Mouse (Mus musculus): ENCODE measurements around the gene Amotl2. TPM values are rescaled to one million over a fixed set of nuclear protein-coding genes. Genes with fewer than 3 reads are reported as not detected.
"Not testable (repeated sequence)": the region's sequence is repeated elsewhere in the genome, so short reads cannot be mapped to it uniquely, and the experiment has no call there.

The Amotl2 gene
- polyA plus RNA-seq, 1 experiment from 2014 or later = 110 TPM

DNA sequence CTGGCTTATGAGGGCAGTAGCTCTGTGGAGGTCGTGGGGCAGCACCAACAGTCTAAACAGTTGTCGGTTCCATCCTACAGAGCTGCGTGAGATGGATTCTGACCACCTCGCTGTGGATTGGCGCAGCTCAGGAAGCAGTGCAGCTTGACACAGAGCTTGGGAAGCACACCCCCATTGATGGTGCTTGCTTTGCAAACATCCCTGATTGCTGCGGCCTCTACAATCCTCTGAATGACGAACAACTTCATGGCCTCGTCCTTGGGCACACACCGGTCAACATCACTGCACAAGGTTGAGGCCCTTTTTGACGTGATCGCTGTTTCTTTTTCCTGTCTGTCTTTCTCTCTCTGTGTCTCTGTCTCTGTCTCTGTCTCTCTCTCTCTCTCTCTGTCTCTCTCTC, 32.7 kb downstream of the Amotl2 start:
- no peak overlapping the region for H3K4me3 ChIP-seq
- H3K4me2 ChIP-seq (replicated peaks) = no peak overlapping the region
- H3K36me3 ChIP-seq = no peaks in the 10 kb centered on the region
- ATAC-seq (ENCODE audit: low FRiP score) = no peak
- no peaks in the 10 kb centered on the region for H3K27me3 ChIP-seq
- WGBS = 86% methylated on average over 11 of the region's 11 CpGs
- no peaks in the 10 kb centered on the region; the same call in 1 of the 2 replicates for H3K4me1 ChIP-seq
- no peak overlapping the region for H3K27ac ChIP-seq
- H3K9me3 ChIP-seq (replicated peaks) = no peaks in the 10 kb centered on the region
- H3K9ac ChIP-seq = no peak overlapping the region

DNA sequence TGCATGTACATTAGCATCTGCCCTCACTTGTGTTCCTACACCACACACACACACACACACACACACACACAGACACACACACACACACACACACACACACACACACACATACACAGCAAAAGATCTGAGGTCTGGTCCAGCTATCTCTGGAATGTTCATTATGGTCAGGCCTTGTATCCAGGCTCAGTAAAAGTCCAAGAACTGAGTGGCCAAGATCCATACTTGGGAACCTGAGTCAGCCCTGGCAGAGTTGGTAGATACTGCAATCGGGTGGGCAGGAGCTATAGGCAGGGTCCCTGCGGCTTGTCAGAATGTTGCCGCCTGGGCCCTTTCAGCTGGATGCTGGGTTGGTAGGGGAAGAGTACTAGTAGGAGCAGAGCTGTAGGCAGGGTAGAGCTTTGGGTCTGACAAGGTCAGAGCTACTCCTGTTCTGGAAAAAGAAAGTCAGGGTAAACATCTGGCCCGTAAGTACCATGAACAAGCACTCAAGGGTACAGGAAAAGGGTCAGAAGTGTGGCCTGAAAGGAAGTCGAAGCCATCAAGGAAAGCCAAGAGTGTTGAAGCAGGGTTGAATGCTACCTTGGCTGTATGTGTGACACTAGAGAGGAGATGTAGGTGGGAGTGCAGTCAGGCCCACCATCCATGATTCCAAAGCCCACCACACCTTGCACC, 35.3 kb downstream of the Amotl2 start:
- H3K27me3 ChIP-seq = no peaks in the 10 kb centered on the region
- no peak overlapping the region for H3K27ac ChIP-seq
- no peak overlapping the region for H3K4me2 ChIP-seq (replicated peaks)
- H3K4me3 ChIP-seq = no peak overlapping the region
- H3K4me1 ChIP-seq = peaks cover 3% of the 10 kb centered on the region; the same call in 1 of the 2 replicates
- H3K36me3 ChIP-seq = no peaks in the 10 kb centered on the region
- H3K9me3 ChIP-seq (replicated peaks) = no peaks in the 10 kb centered on the region
- no peak overlapping the region for H3K9ac ChIP-seq
- no peak for ATAC-seq (ENCODE audit: low FRiP score)
- 93% methylated on average over 5 of the region's 5 CpGs for WGBS

DNA sequence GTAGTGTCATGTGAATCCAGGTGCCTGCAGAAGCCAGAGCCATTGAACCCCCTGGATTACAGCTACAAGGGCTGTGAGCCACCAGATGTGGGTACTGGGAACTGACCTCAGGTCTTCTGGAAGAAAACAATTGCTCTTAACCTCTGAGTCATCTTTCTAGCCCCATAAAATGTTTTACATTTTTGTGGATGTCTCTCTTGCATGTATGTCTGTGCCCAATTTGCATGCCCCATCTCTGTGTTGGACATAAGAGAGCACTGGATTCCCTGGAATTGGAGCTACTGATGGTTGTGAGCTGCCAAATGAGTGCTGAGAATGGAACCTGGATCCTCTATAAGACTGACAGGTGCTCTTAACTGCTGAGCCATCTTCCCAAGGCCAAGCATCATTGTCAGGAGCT, 36.8 kb downstream of the Amotl2 start:
- H3K9me3 ChIP-seq (replicated peaks) = no peaks in the 10 kb centered on the region
- no peak overlapping the region for H3K9ac ChIP-seq
- no peaks in the 10 kb centered on the region for H3K27me3 ChIP-seq
- ATAC-seq (ENCODE audit: low FRiP score) = no peak
- H3K27ac ChIP-seq = no peak overlapping the region
- H3K36me3 ChIP-seq = no peaks in the 10 kb centered on the region
- H3K4me2 ChIP-seq (replicated peaks) = no peak overlapping the region
- H3K4me3 ChIP-seq = no peak overlapping the region
- H3K4me1 ChIP-seq = peaks cover 3% of the 10 kb centered on the region; the same call in 1 of the 2 replicates

DNA sequence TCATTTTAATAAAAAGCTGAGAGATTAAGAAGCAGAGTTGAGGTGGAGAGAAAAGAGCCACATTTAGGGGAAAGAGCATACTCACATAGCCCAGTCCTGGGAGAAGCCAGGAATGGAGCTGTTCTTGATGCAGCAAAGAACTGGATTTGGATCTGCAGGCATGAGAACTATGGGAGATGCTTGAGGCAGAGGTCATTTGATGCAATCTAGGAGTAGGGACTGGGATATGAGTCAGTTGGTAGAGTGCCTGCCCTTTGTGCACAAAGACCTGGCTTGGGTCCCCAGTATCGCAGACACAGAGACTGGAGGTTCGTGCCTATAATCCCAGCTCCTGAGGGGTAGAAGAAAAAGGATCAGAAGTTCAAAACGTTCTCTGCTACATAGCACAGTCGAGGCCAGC, 38.7 kb downstream of the Amotl2 start:
- Histone ChIP-seq H3K9me3 (replicated peaks) (no peaks in the 10 kb centered on the region), H3K4me2 (replicated peaks) (no peak overlapping the region), H3K36me3 (no peaks in the 10 kb centered on the region), H3K4me1 (peaks cover 6% of the 10 kb centered on the region; the same call in 1 of the 2 replicates), H3K9ac (no peak overlapping the region), H3K27me3 (no peaks in the 10 kb centered on the region), H3K27ac (no peak overlapping the region), H3K4me3 (no peak overlapping the region)
- ATAC-seq (ENCODE audit: low FRiP score) = no peak
- WGBS = 59% methylated on average over 4 of the region's 4 CpGs

DNA sequence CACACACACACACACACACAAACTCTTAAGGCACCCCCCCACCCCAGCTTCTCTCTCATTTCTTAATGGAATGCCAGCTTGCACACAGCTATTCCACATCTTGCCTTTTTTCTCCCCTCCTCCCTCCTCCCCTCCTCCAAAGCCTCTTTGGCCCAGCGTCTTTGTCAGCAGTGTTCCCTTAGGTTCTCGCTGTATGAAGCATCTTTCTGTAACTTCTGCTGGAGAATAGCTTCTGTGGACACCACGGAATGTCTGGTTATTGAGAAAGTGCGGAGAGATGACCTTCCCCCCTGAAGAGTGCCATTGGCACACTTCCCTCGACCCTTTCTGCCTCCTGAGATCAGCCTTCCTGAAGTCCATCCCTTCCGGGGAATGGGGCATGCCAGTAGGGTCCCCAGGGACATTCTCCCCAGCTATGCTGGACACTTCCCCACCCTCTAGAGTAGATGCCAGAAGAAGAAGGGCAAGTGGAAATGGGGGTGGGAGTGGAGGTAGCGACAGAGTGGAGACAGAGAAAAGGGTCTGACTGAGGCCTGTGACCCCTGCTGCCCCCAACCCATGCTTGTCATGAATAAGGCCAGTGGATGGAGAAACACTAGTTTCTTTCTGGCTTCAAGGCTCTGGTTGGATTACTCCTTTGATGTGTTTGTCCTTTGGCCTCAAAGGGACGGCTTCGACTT, 39.3 kb downstream of the Amotl2 start:
- ATAC-seq (ENCODE audit: low FRiP score) = no peak
- Histone ChIP-seq H3K4me2 (replicated peaks) (no peak overlapping the region), H3K36me3 (no peaks in the 10 kb centered on the region), H3K9ac (no peak overlapping the region), H3K27ac (no peak overlapping the region), H3K9me3 (replicated peaks) (no peaks in the 10 kb centered on the region), H3K4me1 (peaks cover 6% of the 10 kb centered on the region; the same call in 1 of the 2 replicates), H3K4me3 (no peak overlapping the region), H3K27me3 (no peaks in the 10 kb centered on the region)
- WGBS = 64% methylated on average over 9 of the region's 9 CpGs

DNA sequence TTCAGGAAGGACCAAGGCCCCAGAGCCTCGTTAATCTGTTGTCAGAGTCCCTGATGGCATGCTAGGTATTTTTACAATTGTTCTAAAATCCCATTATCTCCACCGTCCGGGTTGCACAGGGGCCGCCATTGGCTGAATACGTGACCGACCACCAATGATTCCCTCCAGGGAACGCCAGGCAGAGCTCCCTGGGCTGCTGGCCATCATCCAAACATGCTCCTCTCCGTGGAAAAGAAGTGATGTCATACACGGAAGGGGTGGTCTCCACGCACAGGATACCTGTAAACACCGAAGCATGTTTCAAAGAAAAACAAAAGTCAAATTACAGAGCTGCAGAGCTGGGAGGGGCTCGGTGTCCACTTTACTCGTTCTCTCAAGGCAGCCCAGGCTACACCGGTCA, 39.9 kb downstream of the Amotl2 start:
- Histone ChIP-seq H3K4me3 (no peak overlapping the region), H3K36me3 (no peaks in the 10 kb centered on the region), H3K9me3 (replicated peaks) (no peaks in the 10 kb centered on the region), H3K27me3 (no peaks in the 10 kb centered on the region), H3K4me2 (replicated peaks) (no peak overlapping the region), H3K27ac (no peak overlapping the region), H3K9ac (no peak overlapping the region), H3K4me1 (peaks cover 6% of the 10 kb centered on the region; the same call in 1 of the 2 replicates)
- 75% methylated on average over 14 of the region's 14 CpGs for WGBS
- ATAC-seq (ENCODE audit: low FRiP score) = no peak

DNA sequence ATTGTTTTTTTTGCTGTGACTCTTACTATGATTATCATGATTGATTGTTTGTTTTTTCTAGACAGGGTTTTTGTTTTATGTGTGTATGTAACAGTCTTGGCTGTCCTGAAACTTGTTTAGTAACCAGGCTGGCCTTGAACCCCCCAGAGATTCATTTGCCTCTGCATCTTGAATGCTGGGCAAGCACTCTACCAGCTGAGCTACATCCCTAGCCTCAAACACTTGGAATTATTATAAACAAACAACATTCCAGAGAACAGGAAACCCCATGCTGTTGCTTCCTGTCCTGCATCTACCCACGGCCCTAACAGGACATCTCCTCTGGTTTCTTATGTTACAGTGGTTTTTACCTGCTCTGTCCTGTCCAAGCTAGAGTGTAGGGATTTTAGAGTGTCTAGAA, 42.4 kb downstream of the Amotl2 start:
- Histone ChIP-seq H3K27ac (0 out of 2 replicates have a peak overlapping the region, but pooled peaks have one; percentile 30), H3K4me1 (0 out of 2 replicates have a peak, but pooled peaks cover 6% of the 10 kb centered on the region), H3K4me2 (replicated peaks) (no peak overlapping the region)

DNA sequence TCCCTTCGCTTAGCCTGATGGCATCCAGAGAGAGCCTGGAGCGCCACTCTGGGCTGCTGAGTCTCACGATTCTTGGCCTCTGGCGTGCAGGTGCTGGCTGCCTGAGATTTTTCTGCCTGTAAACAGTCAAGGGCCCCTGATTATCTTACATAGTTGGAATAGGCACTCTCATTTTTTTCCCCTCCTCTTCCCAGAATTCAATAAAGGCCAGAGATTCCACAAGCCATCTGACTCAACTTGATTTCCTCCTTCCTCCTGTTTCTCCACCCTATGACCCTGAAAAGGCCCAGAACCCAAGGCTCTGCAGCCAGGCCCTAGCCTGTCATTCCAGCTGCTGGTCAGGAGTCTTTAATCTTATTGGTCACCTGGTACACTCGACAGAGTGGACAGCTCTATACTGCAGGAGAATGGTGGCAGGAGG, 43.1 kb downstream of the Amotl2 start:
- no peak overlapping the region for H3K4me3 ChIP-seq
- no peak overlapping the region for H3K4me2 ChIP-seq (replicated peaks)
- WGBS = 64% methylated on average over 5 of the region's 5 CpGs
- H3K9me3 ChIP-seq (replicated peaks) = no peaks in the 10 kb centered on the region
- no peak overlapping the region for H3K9ac ChIP-seq
- no peaks in the 10 kb centered on the region for H3K36me3 ChIP-seq
- no peak for ATAC-seq (ENCODE audit: low FRiP score)
- H3K27me3 ChIP-seq = no peaks in the 10 kb centered on the region
- H3K4me1 ChIP-seq = 0 out of 2 replicates have a peak, but pooled peaks cover 6% of the 10 kb centered on the region
- peak overlapping the region; percentile 30; the same call in 1 of the 2 replicates for H3K27ac ChIP-seq

More for the DNA sequence above, 42.4 kb downstream of the Amotl2 start:
- no peaks in the 10 kb centered on the region for H3K36me3 ChIP-seq
- H3K9ac ChIP-seq = no peak overlapping the region
- H3K9me3 ChIP-seq (replicated peaks) = no peaks in the 10 kb centered on the region
- WGBS = 73% methylated on average over 1 of the region's 1 CpGs
- H3K4me3 ChIP-seq = no peak overlapping the region
- no peaks in the 10 kb centered on the region for H3K27me3 ChIP-seq
- no peak for ATAC-seq (ENCODE audit: low FRiP score)

DNA sequence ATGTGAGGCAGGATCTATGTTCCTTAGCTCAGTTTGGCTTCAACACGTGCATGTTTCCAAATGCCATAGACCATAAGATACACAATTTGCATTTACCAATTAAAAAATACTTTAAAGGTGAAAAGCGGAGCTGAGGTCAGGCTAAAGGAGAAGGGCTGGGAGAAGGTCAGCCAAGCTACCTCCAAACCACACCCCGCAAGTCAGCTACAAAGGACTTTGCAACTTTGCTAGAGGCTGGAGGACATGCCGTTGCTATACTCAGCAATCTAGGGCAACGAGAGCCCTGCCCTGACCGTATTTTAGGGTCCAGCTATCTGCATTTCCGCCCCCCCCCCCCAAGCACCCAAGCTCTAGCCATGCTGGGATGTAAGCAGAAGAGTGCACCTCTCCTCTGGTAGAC, 45.1 kb downstream of the Amotl2 start:
- Histone ChIP-seq H3K36me3 (no peaks in the 10 kb centered on the region), H3K9me3 (replicated peaks) (no peaks in the 10 kb centered on the region), H3K4me1 (0 out of 2 replicates have a peak, but pooled peaks cover 4% of the 10 kb centered on the region), H3K4me3 (no peak overlapping the region), H3K27me3 (no peaks in the 10 kb centered on the region), H3K9ac (no peak overlapping the region), H3K27ac (no peak overlapping the region), H3K4me2 (replicated peaks) (no peak overlapping the region)
- WGBS = 87% methylated on average over 7 of the region's 7 CpGs
- no peak for ATAC-seq (ENCODE audit: low FRiP score)

DNA sequence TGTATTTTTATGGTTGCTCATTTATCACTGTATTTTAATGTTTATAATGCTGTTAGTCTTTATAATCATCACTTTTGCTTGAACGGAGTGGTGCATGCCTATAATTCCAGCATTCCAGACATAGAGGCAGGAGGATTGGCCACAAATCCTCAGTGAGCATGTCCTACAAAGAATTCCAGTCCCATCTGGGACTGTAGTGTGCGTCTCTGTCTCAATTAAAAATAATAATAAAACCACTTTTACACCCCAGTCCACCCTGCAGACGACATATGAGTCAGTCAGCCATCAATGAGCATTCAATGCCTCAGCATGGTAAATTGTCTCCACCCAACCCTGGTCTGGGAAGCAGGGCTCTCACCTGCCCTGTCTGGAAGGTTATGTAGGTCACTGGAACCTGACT, 46.4 kb downstream of the Amotl2 start:
- peaks cover 8% of the 10 kb centered on the region; the same call in 1 of the 2 replicates for H3K4me1 ChIP-seq
- H3K4me2 ChIP-seq (replicated peaks) = no peak overlapping the region
- H3K9me3 ChIP-seq (replicated peaks) = no peaks in the 10 kb centered on the region
- H3K27ac ChIP-seq = no peak overlapping the region
- ATAC-seq (ENCODE audit: low FRiP score) = no peak
- no peak overlapping the region for H3K4me3 ChIP-seq
- WGBS = 75% methylated on average over 3 of the region's 3 CpGs
- no peaks in the 10 kb centered on the region for H3K27me3 ChIP-seq
- no peak overlapping the region for H3K9ac ChIP-seq
- no peaks in the 10 kb centered on the region for H3K36me3 ChIP-seq

DNA sequence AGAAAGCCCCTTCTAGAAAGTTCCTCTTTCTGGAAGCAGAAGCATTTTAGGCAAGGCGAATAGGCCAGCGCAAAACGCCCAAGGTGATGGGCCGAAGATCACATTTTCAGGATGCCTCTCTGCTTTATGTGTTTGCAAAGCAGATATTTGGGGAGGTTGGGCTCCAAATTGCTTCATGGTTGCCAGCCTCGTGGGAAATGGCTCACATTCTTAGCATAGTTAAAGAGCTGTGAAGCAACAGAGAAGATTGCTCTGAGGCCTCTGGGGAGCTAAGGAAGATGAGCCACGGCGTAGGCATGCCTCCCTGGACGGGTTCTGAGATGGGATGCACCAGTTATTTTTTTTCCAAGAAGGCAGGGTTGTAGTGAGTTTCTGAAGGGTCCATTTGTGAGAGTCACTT, 47.0 kb downstream of the Amotl2 start:
- WGBS = 66% methylated on average over 8 of the region's 8 CpGs
- Histone ChIP-seq H3K4me2 (replicated peaks) (no peak overlapping the region), H3K4me1 (peaks cover 8% of the 10 kb centered on the region; the same call in 1 of the 2 replicates)

DNA sequence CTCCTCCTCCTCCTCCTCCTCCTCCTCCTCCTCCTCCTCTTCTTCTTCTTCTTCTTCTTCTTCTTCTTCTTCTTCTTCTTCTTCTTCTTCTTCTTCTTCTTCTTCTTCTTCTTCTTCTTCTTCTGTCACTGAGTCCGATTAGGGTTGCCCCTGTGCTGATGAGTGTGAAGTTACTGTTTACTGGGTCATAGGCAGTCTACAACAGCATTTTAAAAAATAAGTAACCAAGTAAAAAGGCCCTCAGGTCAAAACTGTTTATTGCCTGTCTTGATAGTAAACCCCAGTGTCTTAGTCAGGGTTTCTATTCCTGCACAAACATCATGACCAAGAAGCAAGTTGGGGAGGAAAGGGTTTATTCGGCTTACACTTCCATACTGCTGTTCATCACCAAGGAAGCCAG, 48.1 kb downstream of the Amotl2 start:
- H3K27ac ChIP-seq; H3K36me3 ChIP-seq; H3K4me2 ChIP-seq (replicated peaks); H3K4me3 ChIP-seq; H3K9ac ChIP-seq; ATAC-seq (ENCODE audit: low FRiP score); H3K4me1 ChIP-seq; H3K9me3 ChIP-seq (replicated peaks); H3K27me3 ChIP-seq: not testable (repeated sequence)
- WGBS = 94% methylated on average over 2 of the region's 2 CpGs

More for the DNA sequence above, 47.0 kb downstream of the Amotl2 start:
- Histone ChIP-seq H3K36me3 (no peaks in the 10 kb centered on the region), H3K27me3 (no peaks in the 10 kb centered on the region), H3K9me3 (replicated peaks) (no peaks in the 10 kb centered on the region), H3K9ac (no peak overlapping the region), H3K4me3 (no peak overlapping the region), H3K27ac (no peak overlapping the region)
- no peak for ATAC-seq (ENCODE audit: low FRiP score)
